Mouse (Mus musculus) kidney, embryonic 16.5 days (tissue): ENCODE results near the gene Tspan32. TPM values are rescaled to one million over a fixed set of nuclear protein-coding genes. Genes with fewer than 3 reads are reported as not detected.

Experiments used
- ATAC-seq: fragments of 200-750 bp; cut with Nextera tagmentation; 2 replicates; pipeline ENCODE4 v1.8.0; 2017; ENCODE audit warnings: moderate TSS enrichment; ENCODE audit not compliant: low FRiP score, low TSS enrichment
- H3K27ac ChIP-seq: fragments of 300-500 bp; sonication (generic); 2 replicates; pipeline ENCODE4 v1.5.1; 2014; ENCODE audit warnings: low read length
- H3K27me3 ChIP-seq: fragments of 300-500 bp; sonication (generic); 2 replicates; pipeline ENCODE4 v1.6.1; 2014; ENCODE audit warnings: low read length, control low read depth, mixed read lengths; ENCODE audit not compliant: insufficient read depth
- H3K36me3 ChIP-seq: fragments of 300-500 bp; sonication (generic); 2 replicates; pipeline ENCODE4 v1.6.1; 2014; ENCODE audit warnings: low read length, control low read depth, mixed read lengths; ENCODE audit not compliant: insufficient read depth
- H3K4me1 ChIP-seq: fragments of 300-500 bp; sonication (generic); 2 replicates; pipeline ENCODE4 v1.6.1; 2014; ENCODE audit warnings: low read length, control low read depth, mixed read lengths; ENCODE audit not compliant: insufficient read depth
- H3K4me2 ChIP-seq: fragments of 300-500 bp; sonication (generic); replicated peaks from 2 replicates; pipeline ENCODE4 v1.6.1; 2014; ENCODE audit warnings: low read depth, low read length
- H3K4me3 ChIP-seq: fragments of 300-500 bp; sonication (generic); 2 replicates; pipeline ENCODE4 v1.5.1; 2014; ENCODE audit warnings: mild to moderate bottlenecking, low read length
- H3K9ac ChIP-seq: fragments of 300-500 bp; sonication (generic); replicated peaks from 2 replicates; pipeline ENCODE4 v1.6.1; 2014; ENCODE audit warnings: low read length
- H3K9me3 ChIP-seq: fragments of 300-500 bp; sonication (generic); 2 replicates; pipeline ENCODE4 v1.6.1; 2016; ENCODE audit warnings: low read length, control low read depth
- WGBS: fragments of 180-500 bp; shearing (Covaris S2); extraction: QIAGEN DNeasy Blood & Tissue Kit; methylation state at CpG from one replicate; pipeline ENCODE4 v1.1.7; 2014; 5-methylcytosine and 5-hydroxymethylcytosine counted together
- polyA plus RNA-seq: library from polyadenylated mRNA; unstranded; fragments of >200 nt; fragmentation: Nextera tagmentation; extraction: Ambion mirVana; gene quantifications from 2 replicates; pipeline ENCODE4 v1.2.1, GENCODE M21; 2015

The Tspan32 gene
- polyA plus RNA-seq, 1 experiment from 2014 or later = 1.5 TPM

- H3K4me2 ChIP-seq = no peak overlapping the region
- H3K36me3 ChIP-seq = peaks cover 3% of the 10 kb centered on the region; the same call in 1 of the 2 replicates
- ATAC-seq = no peak
- no peaks in the 10 kb centered on the region for H3K4me1 ChIP-seq
- H3K4me3 ChIP-seq = no peak overlapping the region
- WGBS = 92% methylated on average over 4 of the region's 4 CpGs
- H3K9ac ChIP-seq = no peak overlapping the region
- no peaks in the 10 kb centered on the region for H3K27me3 ChIP-seq
- no peaks in the 10 kb centered on the region for H3K9me3 ChIP-seq
- H3K27ac ChIP-seq = no peak overlapping the region
Observed at GRCm38 (mm10) chr7:143027196-143027595, 22.4 kb downstream of the Tspan32 start.

DNA sequence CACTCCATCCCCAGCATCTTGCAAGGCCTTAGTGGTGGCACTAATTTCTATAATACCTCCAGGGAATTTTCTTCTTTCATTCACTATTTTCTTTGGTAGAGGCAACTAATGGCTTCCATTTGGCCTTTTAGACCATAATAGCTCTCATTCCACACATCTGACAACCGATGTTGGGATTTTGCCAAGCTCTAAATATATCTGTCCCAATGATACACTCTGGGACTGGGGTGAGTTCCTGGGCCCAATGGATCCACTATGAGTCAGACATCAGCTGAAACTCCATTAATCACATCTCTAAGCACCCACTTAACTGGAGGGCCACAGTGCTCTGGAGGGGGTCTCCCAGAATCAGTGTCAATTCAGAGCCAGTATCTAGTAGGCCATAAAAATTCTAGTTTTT, 27.0 kb downstream of the Tspan32 start:
- 67% methylated on average over 1 of the region's 1 CpGs for WGBS
- H3K36me3 ChIP-seq = no peaks in the 10 kb centered on the region

DNA sequence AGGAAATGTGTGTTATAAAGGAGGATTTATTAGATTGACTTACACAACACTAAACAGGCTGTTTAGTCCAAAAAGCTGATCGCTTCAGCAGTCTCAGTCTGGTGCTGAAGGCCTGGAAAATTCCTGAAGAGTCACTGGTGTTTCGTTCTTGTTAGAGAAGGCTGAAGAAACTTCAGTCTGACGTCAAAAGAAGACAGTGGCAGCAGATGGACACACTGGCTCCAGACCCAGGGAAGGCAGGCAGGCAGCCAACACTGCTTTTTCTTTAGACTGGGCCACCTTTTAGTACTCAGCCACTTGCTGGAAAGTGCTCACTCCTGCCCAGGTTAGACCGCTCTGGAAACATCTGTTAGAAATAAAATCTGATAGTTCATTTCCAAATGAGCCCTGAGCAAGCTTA, 28.7 kb downstream of the Tspan32 start:
- H3K4me1 ChIP-seq = no peaks in the 10 kb centered on the region
- H3K4me3 ChIP-seq = no peak overlapping the region
- H3K36me3 ChIP-seq = no peaks in the 10 kb centered on the region
- no peak for ATAC-seq
- no peak overlapping the region for H3K4me2 ChIP-seq
- no peaks in the 10 kb centered on the region for H3K27me3 ChIP-seq
- no peak overlapping the region for H3K9ac ChIP-seq
- no peaks in the 10 kb centered on the region for H3K9me3 ChIP-seq
- WGBS = 86% methylated on average over 4 of the region's 4 CpGs
- no peak overlapping the region for H3K27ac ChIP-seq

More for the DNA sequence above, 27.0 kb downstream of the Tspan32 start:
- Histone ChIP-seq H3K9me3 (no peaks in the 10 kb centered on the region), H3K27me3 (no peaks in the 10 kb centered on the region), H3K4me2 (no peak overlapping the region), H3K4me3 (no peak overlapping the region), H3K4me1 (no peaks in the 10 kb centered on the region), H3K9ac (no peak overlapping the region), H3K27ac (no peak overlapping the region)
- no peak for ATAC-seq

GRCm38 (mm10) chr7:143034112-143034511, 29.3 kb downstream of the Tspan32 start:
- no peak overlapping the region for H3K4me3 ChIP-seq
- H3K9ac ChIP-seq = no peak overlapping the region
- ATAC-seq = no peak
- H3K36me3 ChIP-seq = no peaks in the 10 kb centered on the region
- 94% methylated on average over 2 of the region's 2 CpGs for WGBS
- H3K4me1 ChIP-seq = no peaks in the 10 kb centered on the region
- no peaks in the 10 kb centered on the region for H3K27me3 ChIP-seq
- no peaks in the 10 kb centered on the region for H3K9me3 ChIP-seq
- no peak overlapping the region for H3K27ac ChIP-seq
- no peak overlapping the region for H3K4me2 ChIP-seq

GRCm38 (mm10) chr7:143034519-143035450, 29.9 kb downstream of the Tspan32 start:
- 85% methylated on average over 8 of the region's 8 CpGs for WGBS
- no peak for ATAC-seq
- H3K27ac ChIP-seq = no peak overlapping the region

DNA sequence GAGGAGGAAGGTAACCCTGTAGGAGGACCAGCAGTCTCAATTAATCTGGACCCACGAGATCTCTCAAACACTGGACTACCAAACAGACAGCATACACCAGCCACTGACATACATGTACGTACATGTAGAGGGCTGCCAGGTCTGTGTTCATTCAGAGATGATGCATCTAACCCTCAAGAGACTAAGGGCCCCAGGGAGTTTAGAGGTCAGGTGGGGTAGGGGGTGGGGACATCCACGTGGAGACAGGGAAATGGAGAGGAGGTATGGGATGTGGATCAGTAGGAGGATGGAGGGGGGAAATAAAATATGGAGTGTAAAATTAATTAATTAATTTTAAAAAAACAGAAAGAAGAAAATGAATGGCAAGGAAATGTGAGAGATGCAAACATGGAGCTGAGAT, 31.9 kb downstream of the Tspan32 start:
- Histone ChIP-seq H3K36me3 (no peaks in the 10 kb centered on the region), H3K9me3 (no peaks in the 10 kb centered on the region)
- WGBS = 81% methylated on average over 3 of the region's 3 CpGs

More at GRCm38 (mm10) chr7:143034519-143035450, 29.9 kb downstream of the Tspan32 start:
- H3K9me3 ChIP-seq = no peaks in the 10 kb centered on the region
- H3K4me1 ChIP-seq = no peaks in the 10 kb centered on the region
- no peak overlapping the region for H3K9ac ChIP-seq
- no peaks in the 10 kb centered on the region for H3K36me3 ChIP-seq
- no peaks in the 10 kb centered on the region for H3K27me3 ChIP-seq
- no peak overlapping the region for H3K4me3 ChIP-seq
- H3K4me2 ChIP-seq = no peak overlapping the region

DNA sequence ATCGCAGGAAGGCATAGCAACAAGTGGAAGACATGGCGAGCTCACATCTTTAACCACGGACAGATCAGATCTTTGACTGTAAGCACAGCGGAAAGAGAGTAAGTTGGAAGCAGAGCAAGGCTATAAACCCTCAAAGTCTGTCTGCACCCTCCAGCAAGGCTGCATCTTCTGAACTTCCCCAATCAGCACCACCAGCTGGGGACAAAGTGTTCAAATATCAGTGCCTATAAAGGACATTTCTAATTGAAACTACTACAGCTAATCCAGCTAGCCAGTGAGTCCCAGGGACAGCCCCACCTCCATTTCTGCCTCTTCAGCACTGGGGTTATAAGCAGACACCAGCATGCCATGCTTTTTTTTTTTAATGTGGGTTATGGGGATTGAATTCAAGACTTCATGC, 32.5 kb downstream of the Tspan32 start:
- no peaks in the 10 kb centered on the region for H3K9me3 ChIP-seq
- H3K4me3 ChIP-seq = no peak overlapping the region
- H3K4me2 ChIP-seq = no peak overlapping the region
- no peak overlapping the region for H3K9ac ChIP-seq
- H3K4me1 ChIP-seq = peaks cover 12% of the 10 kb centered on the region; the same call in 1 of the 2 replicates
- H3K36me3 ChIP-seq = no peaks in the 10 kb centered on the region
- no peak for ATAC-seq
- H3K27ac ChIP-seq = no peak overlapping the region
- 85% methylated on average over 4 of the region's 4 CpGs for WGBS
- no peaks in the 10 kb centered on the region for H3K27me3 ChIP-seq

More for the DNA sequence above, 31.9 kb downstream of the Tspan32 start:
- no peak overlapping the region for H3K9ac ChIP-seq
- no peaks in the 10 kb centered on the region for H3K27me3 ChIP-seq
- H3K4me3 ChIP-seq = no peak overlapping the region
- peaks cover 8% of the 10 kb centered on the region; the same call in 1 of the 2 replicates for H3K4me1 ChIP-seq
- no peak for ATAC-seq
- H3K27ac ChIP-seq = no peak overlapping the region
- no peak overlapping the region for H3K4me2 ChIP-seq

DNA sequence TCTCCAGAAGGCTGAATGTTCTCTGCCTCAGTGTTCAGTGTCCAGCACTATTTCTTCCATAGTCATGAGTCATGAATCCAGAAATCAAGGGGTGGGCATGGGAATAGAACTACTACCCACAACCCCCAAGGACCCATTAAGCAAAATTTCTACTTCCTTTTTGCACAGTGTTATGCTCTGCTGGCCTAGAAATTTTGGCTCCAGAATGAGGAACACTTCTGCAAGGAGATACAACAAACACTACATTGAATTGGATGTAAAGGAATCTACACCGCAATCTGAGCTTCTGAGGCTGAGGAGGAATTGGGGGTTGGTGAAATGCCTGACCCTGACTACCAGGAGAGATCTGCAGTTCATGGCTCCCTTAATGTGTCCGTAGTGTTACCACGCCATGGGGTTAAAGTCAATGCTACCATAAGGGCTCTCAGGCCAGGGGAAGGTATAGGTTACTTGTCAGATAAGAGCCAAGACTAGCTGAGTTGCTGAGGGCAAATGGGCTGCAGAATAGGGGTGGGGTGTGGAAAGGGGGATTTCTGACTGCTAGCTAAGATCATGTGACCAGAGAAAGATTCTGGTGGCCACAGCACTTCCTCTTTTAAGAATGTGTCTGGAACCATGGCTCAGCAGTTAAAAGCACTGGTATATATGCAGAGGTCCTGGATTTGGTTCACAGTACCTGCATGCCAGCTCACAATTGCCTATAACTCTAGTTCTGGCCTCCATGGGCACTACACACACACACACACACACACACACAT, 33.5 kb downstream of the Tspan32 start:
- no peak for ATAC-seq
- H3K27ac ChIP-seq = no peak overlapping the region
- no peak overlapping the region for H3K4me3 ChIP-seq
- no peaks in the 10 kb centered on the region for H3K36me3 ChIP-seq
- no peak overlapping the region for H3K4me2 ChIP-seq
- WGBS = 88% methylated on average over 3 of the region's 3 CpGs
- peaks cover 14% of the 10 kb centered on the region; the same call in 1 of the 2 replicates for H3K4me1 ChIP-seq
- H3K9ac ChIP-seq = no peak overlapping the region
- no peaks in the 10 kb centered on the region for H3K27me3 ChIP-seq
- no peaks in the 10 kb centered on the region for H3K9me3 ChIP-seq

DNA sequence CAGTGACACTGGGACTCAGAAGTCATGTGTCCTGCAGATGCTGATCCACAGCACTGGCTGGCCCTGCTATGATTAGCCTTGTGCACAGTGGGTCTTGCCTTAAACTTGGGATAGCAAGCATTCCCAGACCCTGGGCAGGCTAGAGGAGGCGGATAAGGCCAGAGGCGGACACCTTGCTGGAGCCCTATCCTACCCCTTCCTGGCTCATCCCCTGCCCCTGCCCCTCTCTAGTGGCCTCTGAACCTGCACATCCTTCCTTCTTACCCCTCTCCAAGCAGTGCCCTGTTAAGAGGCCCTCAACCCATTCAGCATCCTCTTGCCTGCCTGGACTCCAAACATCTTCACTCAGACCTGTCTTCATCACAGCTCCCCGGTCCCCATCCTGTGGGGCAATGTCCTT, 35.7 kb downstream of the Tspan32 start:
- no peak for ATAC-seq
- 93% methylated on average over 3 of the region's 3 CpGs for WGBS
- H3K4me2 ChIP-seq = no peak overlapping the region
- H3K27me3 ChIP-seq = no peaks in the 10 kb centered on the region
- no peak overlapping the region for H3K27ac ChIP-seq
- peaks cover 14% of the 10 kb centered on the region; the same call in 1 of the 2 replicates for H3K4me1 ChIP-seq
- peaks cover 4% of the 10 kb centered on the region; the same call in 1 of the 2 replicates for H3K9me3 ChIP-seq
- no peak overlapping the region for H3K9ac ChIP-seq
- H3K36me3 ChIP-seq = no peaks in the 10 kb centered on the region
- no peak overlapping the region for H3K4me3 ChIP-seq
